Mouse (Mus musculus) erythroid progenitor cell, adult 5-6 weeks (primary cell): ENCODE measurements around the gene Fam187a. TPM values are rescaled to one million over a fixed set of nuclear protein-coding genes. Genes with fewer than 3 reads are reported as not detected.

Source experiments
- ATAC-seq: replicated peaks from 2 replicates; pipeline ENCODE4 v1.8.0; 2016; ENCODE audit warnings: moderate number of reproducible peaks, mild to moderate bottlenecking, moderate TSS enrichment, inconsistent platforms; ENCODE audit not compliant: poor library complexity, low FRiP score, severe bottlenecking
- total RNA-seq, 2 experiments: library from RNA; stranded (forward) in 1 of 2; stranded (reverse) in 1 of 2; fragments of 150-400 nt in 1 of 2; fragments of 186-747, 209-891 nt in 1 of 2; gene quantifications; 2 replicates each; pipeline versions ENCODE4 v1.2.3 to v1.2.4; 2015 to 2017; ENCODE audit warnings: low replicate concordance in 2 of 2

The Fam187a gene
- not detected in 2 replicates for total RNA-seq (2015; ENCODE audit: low replicate concordance)
- not detected in 2 replicates for total RNA-seq (2017; ENCODE audit: low replicate concordance)

- no peak for ATAC-seq
Measured at GRCm38 (mm10) chr11:102884616-102885219, at the start of gene Fam187a. TSS of gene Fam187a (plus strand) at chr11:102885169.

GRCm38 (mm10) chr11:102835549-102835948 is 49.4 kb upstream of the Fam187a start, which contains the start of gene Higd1b:
TSS of gene Higd1b (plus strand) at chr11:102835849.
- no peak for ATAC-seq

DNA sequence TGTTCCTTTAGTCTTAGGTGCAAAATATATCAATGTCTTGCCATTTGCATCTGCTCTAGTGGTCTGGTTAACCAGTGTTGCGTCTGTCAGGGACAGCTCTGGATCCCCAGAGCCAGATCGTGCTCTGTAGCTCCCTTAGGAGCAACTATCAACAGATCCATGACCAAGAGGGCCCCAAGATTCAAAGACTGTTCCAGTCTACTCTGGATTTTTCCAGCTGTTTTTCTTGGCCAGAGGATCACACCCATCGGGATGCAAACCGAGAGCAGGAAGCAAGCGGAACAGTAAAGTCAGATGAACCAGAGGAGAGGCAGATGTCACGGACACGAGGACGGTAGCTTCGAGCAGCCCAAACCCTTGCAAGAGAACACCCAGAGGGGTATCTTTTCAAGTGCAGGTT is 48.8 kb upstream of the Fam187a start:
- ATAC-seq, result no peak

- no peak for ATAC-seq
Measured at GRCm38 (mm10) chr11:102837385-102837784, 47.6 kb upstream of the Fam187a start.

DNA sequence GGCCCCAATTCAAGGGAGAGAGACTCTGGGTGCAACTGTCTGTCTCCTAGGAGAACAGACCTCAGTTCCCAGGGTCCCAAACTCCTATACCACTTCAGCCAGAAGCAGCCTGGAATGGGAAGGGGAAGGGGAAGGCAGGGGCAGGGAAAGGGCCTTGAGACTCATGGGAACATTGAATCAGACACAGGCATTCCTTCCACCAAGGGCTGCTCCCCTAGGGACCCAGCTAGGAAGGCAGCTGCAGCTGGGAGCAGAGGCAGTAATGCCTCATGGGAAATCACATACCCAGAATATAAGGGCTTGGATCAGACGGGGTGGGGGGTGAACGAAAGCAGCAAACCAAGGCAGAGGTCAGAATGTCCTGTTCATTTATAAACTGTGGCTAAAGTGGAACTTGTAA is 46.8 kb upstream of the Fam187a start:
- ATAC-seq, result no peak

DNA sequence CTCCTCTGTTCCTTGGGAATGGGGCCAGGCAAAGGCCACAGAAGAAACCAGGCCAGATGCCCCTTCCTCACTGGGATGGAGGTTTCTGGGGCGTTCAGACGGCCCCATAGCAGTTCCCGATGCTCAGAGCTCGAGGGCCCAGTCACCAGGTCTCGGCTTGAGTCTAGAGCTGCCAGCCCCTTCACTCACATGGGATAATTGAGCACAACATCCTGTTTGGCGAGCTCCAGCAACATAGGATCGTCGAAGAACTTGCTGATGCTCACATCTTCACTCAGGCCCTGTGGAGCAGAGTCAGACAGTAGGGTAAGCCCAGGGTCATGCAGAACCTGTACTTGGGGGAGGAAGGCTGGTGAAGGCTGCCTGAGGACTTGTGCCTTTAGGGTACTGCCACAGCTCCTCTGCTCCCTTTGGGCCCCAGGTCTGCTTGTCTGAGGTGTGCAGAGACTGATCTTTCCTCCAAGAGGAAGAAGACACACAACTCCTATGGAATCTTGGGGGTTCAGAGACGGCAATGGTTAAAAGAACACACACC is 46.3 kb upstream of the Fam187a start:
- ATAC-seq, result no peak

DNA sequence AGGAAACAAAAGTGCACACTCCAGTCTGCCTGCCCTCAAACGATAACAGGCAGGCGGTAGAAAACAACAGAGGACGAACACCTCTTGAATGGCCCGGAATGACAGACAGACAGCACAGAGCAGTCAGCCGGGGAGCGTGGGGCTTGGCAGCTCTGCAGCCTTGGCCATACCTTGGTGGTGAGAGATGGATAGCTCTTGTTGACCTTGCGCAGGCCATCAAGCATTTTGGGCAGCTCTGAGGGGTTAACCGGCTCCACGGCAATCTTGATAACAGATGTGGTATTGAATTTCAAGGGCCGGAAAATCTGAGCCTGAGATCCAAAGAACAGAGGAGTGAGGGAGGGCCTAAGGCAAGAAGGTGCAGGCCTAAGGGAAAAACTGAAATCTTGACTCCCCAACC is 39.0 kb upstream of the Fam187a start:
- ATAC-seq, result no peak

DNA sequence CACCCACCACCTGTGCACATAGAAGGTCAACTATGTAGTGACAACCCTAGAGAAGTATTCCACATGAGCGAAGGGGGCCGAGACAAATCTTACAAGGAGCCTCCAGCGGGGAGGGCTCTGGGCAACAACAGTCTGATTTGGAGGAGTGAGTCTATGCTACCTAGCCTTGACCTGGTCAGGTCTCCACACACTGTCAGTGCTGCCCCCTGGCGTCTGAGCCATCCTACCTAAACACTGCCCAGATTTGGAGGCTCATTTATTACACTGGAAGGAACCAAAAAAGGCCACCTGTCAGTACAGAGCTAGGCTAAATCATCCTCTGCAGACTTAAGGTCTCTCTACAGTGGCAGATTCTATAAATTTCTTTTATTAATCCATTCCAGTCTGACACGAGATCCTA is 33.1 kb upstream of the Fam187a start:
- no peak for ATAC-seq

DNA sequence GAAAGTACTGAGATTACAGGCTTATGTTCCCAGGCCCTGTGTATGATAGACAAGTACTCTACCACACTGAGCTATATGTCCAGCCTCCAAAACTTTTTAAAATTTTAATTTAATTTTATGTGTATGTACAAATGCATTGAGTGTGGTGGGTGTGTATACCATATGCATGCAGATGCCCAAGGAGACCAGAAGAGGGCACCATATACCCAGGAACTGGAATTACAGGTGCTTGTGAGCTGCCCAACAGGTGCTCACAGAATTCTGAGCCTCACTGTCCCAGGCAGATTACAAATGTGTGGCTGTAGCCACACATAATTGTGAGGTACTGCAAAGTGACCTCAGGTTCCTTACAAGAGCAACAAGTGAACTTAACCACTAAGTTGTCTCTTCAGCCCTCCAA is 31.2 kb upstream of the Fam187a start:
- ATAC-seq, result peak; percentile 66; the same call in 1 of the 2 replicates

DNA sequence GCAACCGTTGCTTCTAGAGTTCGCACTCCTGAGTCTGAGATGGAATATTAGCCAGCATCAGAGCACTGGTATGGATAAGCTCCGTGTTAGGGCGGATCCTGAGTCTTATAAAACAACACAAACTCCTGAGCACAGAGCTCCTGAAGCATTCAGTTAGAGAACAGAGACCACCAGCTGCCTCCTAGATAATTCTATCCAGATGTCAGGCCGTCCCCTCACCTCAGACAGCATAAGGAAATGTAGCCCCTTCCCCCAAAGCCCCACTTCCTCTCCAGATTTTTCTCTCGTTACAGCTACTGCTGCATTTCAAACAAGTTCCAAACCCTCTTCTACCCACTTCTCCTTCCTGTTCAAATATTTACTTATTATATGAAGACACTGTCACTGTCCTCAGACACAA is 29.0 kb upstream of the Fam187a start:
- ATAC-seq, result no peak

GRCm38 (mm10) chr11:102858951-102859350 is 26.0 kb upstream of the Fam187a start:
- ATAC-seq, result no peak

GRCm38 (mm10) chr11:102859933-102860332 is 25.0 kb upstream of the Fam187a start:
- ATAC-seq, result no peak

DNA sequence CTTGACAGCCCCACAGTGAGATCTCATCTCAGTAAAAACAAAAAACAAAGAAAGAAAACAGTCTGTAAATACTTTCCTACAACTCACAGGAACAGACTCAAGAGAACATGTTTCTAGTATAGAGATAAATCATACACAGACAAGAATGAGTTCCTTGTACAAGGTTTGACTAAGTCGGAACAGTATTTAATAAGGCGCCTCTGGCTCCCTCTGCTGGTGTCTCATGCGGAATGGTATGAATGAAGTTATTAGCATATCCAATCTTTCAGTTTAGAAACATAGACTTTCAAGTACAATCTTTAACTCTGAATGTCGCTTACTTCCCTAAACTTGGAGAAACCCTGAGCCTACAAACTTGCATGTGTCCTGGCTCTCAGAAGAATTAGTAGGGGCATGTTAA is 20.7 kb upstream of the Fam187a start:
- peak; percentile 55; the same call in 1 of the 2 replicates for ATAC-seq

DNA sequence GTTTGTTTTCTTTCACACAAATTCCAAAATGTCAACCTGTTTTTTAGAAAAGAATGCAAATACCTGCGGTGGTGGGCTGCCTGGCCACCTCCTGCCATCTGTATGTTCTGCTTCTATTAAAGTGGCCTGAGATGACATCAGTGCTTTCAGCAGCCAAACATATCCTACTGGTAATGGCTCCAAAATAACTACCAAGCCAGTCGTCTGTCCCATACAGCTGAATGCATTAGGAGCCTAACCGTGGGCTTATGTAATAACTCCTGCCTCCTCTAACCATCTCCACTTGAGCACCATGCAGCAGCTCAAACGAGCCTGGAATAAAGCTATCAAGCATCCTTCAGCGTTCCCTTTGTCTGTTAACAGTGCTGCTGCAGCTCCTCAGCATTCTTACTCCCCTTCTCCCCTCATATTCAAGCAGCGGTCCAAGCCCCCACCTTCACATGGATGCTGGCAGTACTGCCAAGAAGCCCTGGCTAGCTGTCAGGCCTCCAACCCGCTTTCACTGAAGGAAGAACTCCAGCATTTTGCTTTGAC is 10.1 kb upstream of the Fam187a start:
- ATAC-seq, result no peak

DNA sequence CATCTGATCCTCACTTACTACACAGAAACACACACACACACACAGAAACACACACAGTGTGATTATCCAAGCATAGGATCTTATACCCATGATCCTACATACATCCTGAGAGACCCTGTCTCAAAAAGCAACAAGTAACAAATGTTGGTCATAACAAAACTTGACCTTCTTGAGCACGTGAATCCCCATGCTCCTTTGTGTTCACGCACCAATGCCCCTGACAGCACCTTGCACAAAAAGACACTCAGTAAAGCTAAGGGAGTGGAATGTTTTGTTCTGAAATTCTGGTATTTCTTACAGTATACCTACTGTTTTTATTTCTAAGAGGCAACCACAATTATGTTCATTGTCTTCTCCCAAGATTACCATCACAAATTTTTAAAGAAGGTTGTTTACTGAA is 5.4 kb upstream of the Fam187a start:
- no peak for ATAC-seq

- peak; percentile 87 for ATAC-seq
Measured at GRCm38 (mm10) chr11:102880585-102881313, 4.2 kb upstream of the Fam187a start, which contains the start of the genes Eftud2 and Ccdc103. TSS of gene Eftud2 (minus strand) at chr11:102880985. TSS of gene Ccdc103 (plus strand) at chr11:102881204.

- ATAC-seq, result peak; percentile 54
Measured at GRCm38 (mm10) chr11:102881314-102882198, 3.4 kb upstream of the Fam187a start.

DNA sequence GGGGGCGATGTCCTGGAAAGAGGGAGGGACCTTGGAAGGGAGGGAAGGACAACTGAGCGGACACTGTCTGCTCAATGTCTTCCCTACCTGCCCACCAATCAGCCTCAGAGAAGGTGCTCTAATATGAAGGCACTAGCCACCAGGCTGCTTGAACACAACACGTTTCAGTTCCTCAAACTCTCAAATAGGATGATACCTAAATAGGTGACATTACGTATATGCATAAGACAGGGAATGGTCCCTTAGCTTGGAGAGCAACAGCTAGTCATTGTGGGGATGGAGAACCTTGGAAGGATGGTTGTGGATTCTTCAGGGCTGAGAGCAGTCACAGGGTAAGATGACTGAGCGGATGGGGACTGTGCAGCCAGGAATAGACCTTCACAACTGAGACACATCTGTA is 2.5 kb downstream of the Fam187a start:
- no peak for ATAC-seq

GRCm38 (mm10) chr11:102888135-102888534 is 3.2 kb downstream of the Fam187a start:
- no peak for ATAC-seq

GRCm38 (mm10) chr11:102890096-102890495 is 5.1 kb downstream of the Fam187a start:
- no peak for ATAC-seq
